Mouse (Mus musculus): ENCODE results near the gene Tfap2c. TPM values are rescaled to one million over a fixed set of nuclear protein-coding genes. Genes with fewer than 3 reads are reported as not detected.

The Tfap2c gene
- polyA plus RNA-seq, 1 experiment from 2014 or later, result 22.3 TPM

DNA sequence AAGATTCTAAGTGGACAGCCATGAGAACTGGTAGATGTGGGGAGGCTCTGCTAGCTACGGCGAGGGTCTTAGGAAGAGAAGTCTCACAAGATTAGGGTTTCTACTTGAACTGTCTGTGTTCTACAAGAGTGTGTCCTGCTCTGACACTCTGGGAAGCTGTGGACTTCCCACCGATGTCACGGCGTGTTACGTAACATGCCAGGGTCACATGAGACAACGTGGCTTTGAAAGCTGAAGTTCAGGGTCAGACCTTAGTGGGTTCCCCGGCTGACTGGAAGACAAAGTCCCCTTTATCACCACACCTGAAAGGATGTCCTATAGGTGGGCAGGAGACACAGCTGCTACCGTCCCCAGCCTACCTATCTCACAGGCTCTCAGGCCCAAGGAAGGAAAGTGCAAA is 48.5 kb downstream of the Tfap2c start:
- ATAC-seq, result no peak
- H3K27ac ChIP-seq (ENCODE audit: low read length), result no peak overlapping the region
- H3K4me1 ChIP-seq (replicated peaks; ENCODE audit: control insufficient read depth, insufficient read depth, low read length), result no peaks in the 10 kb centered on the region
- no peaks in the 10 kb centered on the region for H3K36me3 ChIP-seq (ENCODE audit: control insufficient read depth, insufficient read depth)
- no peak overlapping the region for H3K9ac ChIP-seq (replicated peaks; ENCODE audit: low read depth, low read length)
- H3K9me3 ChIP-seq (ENCODE audit: control insufficient read depth, low read length), result no peaks in the 10 kb centered on the region
- no peaks in the 10 kb centered on the region for H3K27me3 ChIP-seq (replicated peaks; ENCODE audit: control insufficient read depth, insufficient read depth, low read length)
- WGBS, result 92% methylated on average over 9 of the region's 9 CpGs
- H3K4me2 ChIP-seq (ENCODE audit: low read length), result no peak overlapping the region
- H3K4me3 ChIP-seq (replicated peaks; ENCODE audit: low read length), result no peak overlapping the region

DNA sequence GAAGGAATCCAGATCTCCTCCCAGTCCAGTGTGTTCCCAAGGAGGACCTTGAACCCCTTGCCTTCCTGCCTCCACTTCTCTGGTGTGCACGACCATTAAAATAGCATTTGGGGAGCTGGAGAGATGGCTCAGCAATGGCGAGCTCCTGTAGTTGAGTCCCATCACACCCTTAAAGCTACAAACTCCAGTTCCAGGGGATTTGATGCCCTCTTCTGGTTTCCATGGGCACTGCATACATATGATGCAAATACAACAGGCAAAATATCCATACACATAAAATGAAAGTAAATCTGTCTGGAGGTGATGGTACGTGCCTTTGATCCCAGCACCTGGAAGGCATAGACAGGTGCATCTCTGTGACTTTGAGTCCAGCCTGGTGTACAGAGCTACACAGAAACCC is 55.2 kb downstream of the Tfap2c start:
- no peak overlapping the region for H3K4me2 ChIP-seq (ENCODE audit: low read length)
- whole genome bisulfite sequencing, result 95% methylated on average over 3 of the region's 3 CpGs
- no peak for ATAC-seq

DNA sequence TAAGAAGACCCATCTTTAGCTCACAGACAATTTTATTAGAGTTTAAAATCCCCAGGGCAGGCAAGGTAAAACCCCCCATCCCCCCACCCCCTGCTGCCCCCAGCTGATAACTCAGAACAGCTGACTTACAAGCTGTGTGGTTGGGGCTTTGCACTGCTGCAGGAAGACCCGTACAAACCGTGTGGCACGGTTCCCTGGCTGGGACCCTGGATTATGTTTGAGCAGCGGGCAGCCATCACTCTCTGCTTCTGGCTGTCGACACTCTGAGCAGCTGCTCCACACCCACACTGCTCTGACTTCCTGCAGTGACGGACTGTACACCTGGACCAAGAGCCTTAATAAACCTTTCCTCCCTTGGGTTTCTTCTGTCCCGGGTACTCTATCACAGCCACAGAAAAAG is 56.2 kb downstream of the Tfap2c start:
- Histone ChIP-seq H3K27ac (ENCODE audit: low read length) (no peak overlapping the region), H3K27me3 (replicated peaks; ENCODE audit: control insufficient read depth, insufficient read depth, low read length) (no peaks in the 10 kb centered on the region), H3K4me2 (ENCODE audit: low read length) (no peak overlapping the region), H3K9ac (replicated peaks; ENCODE audit: low read depth, low read length) (no peak overlapping the region), H3K4me3 (replicated peaks; ENCODE audit: low read length) (no peak overlapping the region), H3K4me1 (replicated peaks; ENCODE audit: control insufficient read depth, insufficient read depth, low read length) (no peaks in the 10 kb centered on the region), H3K9me3 (ENCODE audit: control insufficient read depth, low read length) (no peaks in the 10 kb centered on the region), H3K36me3 (ENCODE audit: control insufficient read depth, insufficient read depth) (no peaks in the 10 kb centered on the region)
- no peak for ATAC-seq
- WGBS, result 44% methylated on average over 7 of the region's 7 CpGs

More for the DNA sequence above, 55.2 kb downstream of the Tfap2c start:
- Histone ChIP-seq H3K27me3 (replicated peaks; ENCODE audit: control insufficient read depth, insufficient read depth, low read length) (no peaks in the 10 kb centered on the region), H3K36me3 (ENCODE audit: control insufficient read depth, insufficient read depth) (no peaks in the 10 kb centered on the region), H3K9ac (replicated peaks; ENCODE audit: low read depth, low read length) (no peak overlapping the region), H3K4me1 (replicated peaks; ENCODE audit: control insufficient read depth, insufficient read depth, low read length) (no peaks in the 10 kb centered on the region), H3K27ac (ENCODE audit: low read length) (no peak overlapping the region), H3K9me3 (ENCODE audit: control insufficient read depth, low read length) (no peaks in the 10 kb centered on the region), H3K4me3 (replicated peaks; ENCODE audit: low read length) (no peak overlapping the region)

DNA sequence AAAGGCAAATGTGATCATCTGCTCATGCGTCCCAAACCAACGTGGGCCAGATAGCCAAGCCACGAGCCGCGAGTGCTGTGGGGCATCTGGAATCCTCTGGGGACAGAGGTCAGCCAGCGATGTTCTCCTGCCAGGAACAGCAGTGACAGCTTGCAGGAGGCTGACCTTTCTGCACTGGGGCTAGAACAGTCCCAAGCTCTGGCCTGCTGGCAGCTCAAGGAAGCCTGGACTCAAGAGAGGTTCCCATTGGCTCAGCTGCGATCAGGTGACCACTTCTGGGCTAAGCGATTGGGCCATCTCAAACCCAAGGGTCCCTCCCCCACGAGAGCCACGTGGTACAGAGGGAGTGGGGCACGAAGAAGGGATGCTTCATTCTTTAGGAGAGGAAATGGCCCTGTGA is 58.3 kb downstream of the Tfap2c start:
- WGBS, result 86% methylated on average over 11 of the region's 11 CpGs
- Histone ChIP-seq H3K4me2 (ENCODE audit: low read length) (no peak overlapping the region), H3K9me3 (ENCODE audit: control insufficient read depth, low read length) (no peaks in the 10 kb centered on the region), H3K27me3 (replicated peaks; ENCODE audit: control insufficient read depth, insufficient read depth, low read length) (no peaks in the 10 kb centered on the region), H3K27ac (ENCODE audit: low read length) (no peak overlapping the region), H3K36me3 (ENCODE audit: control insufficient read depth, insufficient read depth) (no peaks in the 10 kb centered on the region), H3K4me1 (replicated peaks; ENCODE audit: control insufficient read depth, insufficient read depth, low read length) (no peaks in the 10 kb centered on the region), H3K4me3 (replicated peaks; ENCODE audit: low read length) (no peak overlapping the region), H3K9ac (replicated peaks; ENCODE audit: low read depth, low read length) (no peak overlapping the region)
- ATAC-seq, result no peak

Other genes starting within 250 kb of the Tfap2c start
- gene Fam210b, start 204.0 kb upstream of the Tfap2c start, polyA plus RNA-seq (2015; fragmentation: Nextera tagmentation; extraction: Ambion mirVana), result 77.9 and 93.9 TPM in 2 replicates
- gene Aurka, start 179.1 kb upstream of the Tfap2c start, polyA plus RNA-seq (2015; fragmentation: Nextera tagmentation; extraction: Ambion mirVana), result 38.3 and 45.3 TPM in 2 replicates
- 27.5 and 29.9 TPM in 2 replicates for gene Cstf1, start 178.9 kb upstream of the Tfap2c start, polyA plus RNA-seq (2015; fragmentation: Nextera tagmentation; extraction: Ambion mirVana)
- gene Cass4, start 155.8 kb upstream of the Tfap2c start, polyA plus RNA-seq (2015; fragmentation: Nextera tagmentation; extraction: Ambion mirVana), result 0.13 and 0.19 TPM in 2 replicates
- 108 and 112 TPM in 2 replicates for gene Rtf2, start 109.0 kb upstream of the Tfap2c start, polyA plus RNA-seq (2015; fragmentation: Nextera tagmentation; extraction: Ambion mirVana)
- gene Gcnt7, start 91.0 kb upstream of the Tfap2c start, polyA plus RNA-seq (2015; fragmentation: Nextera tagmentation; extraction: Ambion mirVana), result 2.2 and 2.8 TPM in 2 replicates
- gene Fam209, start 77.1 kb upstream of the Tfap2c start, polyA plus RNA-seq (2015; fragmentation: Nextera tagmentation; extraction: Ambion mirVana), result 0.43 TPM in 1 of 2 replicates, not detected in the other